Mouse (Mus musculus) liver, embryonic 14.5 days (tissue): ENCODE data around the gene Tmem54. TPM values are rescaled to one million over a fixed set of nuclear protein-coding genes. Genes with fewer than 3 reads are reported as not detected.

ENCODE experiments used
- ATAC-seq: fragments of 200-750 bp; cut with Nextera tagmentation; 2 replicates; pipeline ENCODE4 v1.8.0; 2017; ENCODE audit warnings: moderate number of reproducible peaks, mild to moderate bottlenecking, moderate library complexity; ENCODE audit not compliant: insufficient read depth
- DNase-seq, 3 experiments: peaks; one replicate each; pipeline ENCODE4 v3.0.0-alpha.2; 2012 to 2013; ENCODE audit warnings: low read depth in 3 of 3, low spot score in 3 of 3
- H3K27ac ChIP-seq: fragments of 300-500 bp; sonication (generic); 2 replicates; pipeline ENCODE4 v1.5.1; 2014; ENCODE audit warnings: moderate library complexity, mild to moderate bottlenecking, control low read depth, inconsistent platforms
- H3K27me3 ChIP-seq: fragments of 300-500 bp; sonication (generic); 2 replicates; pipeline ENCODE4 v1.6.1; 2014; ENCODE audit warnings: mild to moderate bottlenecking, low read length, moderate library complexity; ENCODE audit not compliant: control insufficient read depth, insufficient read depth
- H3K36me3 ChIP-seq: fragments of 300-500 bp; sonication (generic); replicated peaks from 2 replicates; pipeline ENCODE4 v1.6.1; 2014; ENCODE audit warnings: low read depth; ENCODE audit not compliant: control insufficient read depth, insufficient read depth
- H3K4me1 ChIP-seq, 2 experiments: fragments of 200-500 bp in 1 of 2; fragments of 300-500 bp in 1 of 2; sonication (generic) in 1 of 2; replicated peaks; 2 replicates each; pipeline ENCODE4 v1.6.1; 2012 to 2014; ENCODE audit warnings: antibody characterized with exemption in 1 of 2, inconsistent platforms in 1 of 2, low read length in 1 of 2; ENCODE audit not compliant: control insufficient read depth in 2 of 2, insufficient read depth in 2 of 2
- H3K4me2 ChIP-seq: fragments of 300-500 bp; sonication (generic); 2 replicates; pipeline ENCODE4 v1.6.1; 2014; ENCODE audit warnings: low read depth, mild to moderate bottlenecking, control low read depth, moderate library complexity
- H3K4me3 ChIP-seq, 2 experiments: fragments of 200-500 bp in 1 of 2; fragments of 300-500 bp in 1 of 2; sonication (generic) in 1 of 2; 2 replicates each; pipeline ENCODE4 v1.5.1; 2012 to 2014; ENCODE audit warnings: low read depth in 2 of 2, low read length in 2 of 2, mild to moderate bottlenecking in 2 of 2, control low read depth in 1 of 2, inconsistent platforms in 1 of 2, moderate library complexity in 1 of 2; ENCODE audit not compliant: insufficient read depth in 1 of 2
- H3K9ac ChIP-seq: fragments of 300-500 bp; sonication (generic); replicated peaks from 2 replicates; pipeline ENCODE4 v1.6.1; 2014; ENCODE audit warnings: mild to moderate bottlenecking, control low read depth, moderate library complexity
- H3K9me3 ChIP-seq: fragments of 300-500 bp; sonication (generic); 2 replicates; pipeline ENCODE4 v1.6.1; 2016; ENCODE audit warnings: low read length, mixed read lengths; ENCODE audit not compliant: control insufficient read depth
- CTCF ChIP-seq: IDR thresholded peaks from 2 replicates; pipeline ENCODE4 v1.5.1; 2016; ENCODE audit warnings: antibody characterized with exemption, low read depth, control low read depth
- EP300 ChIP-seq: IDR thresholded peaks from 2 replicates; pipeline ENCODE4 v1.6.1; 2016; ENCODE audit warnings: antibody characterized with exemption, low read depth
- WGBS: fragments of 180-500 bp; shearing (Covaris S2); extraction: QIAGEN DNeasy Blood & Tissue Kit; methylation state at CpG from one replicate; pipeline ENCODE4 v1.1.7; 2014; ENCODE audit not compliant: insufficient replicate concordance; 5-methylcytosine and 5-hydroxymethylcytosine counted together
- polyA plus RNA-seq, 2 experiments: library from polyadenylated mRNA; depleted of rRNA in 1 of 2; stranded (reverse) in 1 of 2; unstranded in 1 of 2; fragments of >200 nt; fragmentation: Nextera tagmentation in 1 of 2; extraction: Ambion mirVana in 1 of 2; gene quantifications; 2 replicates each; pipeline versions ENCODE4 v1.2.1 to v1.2.3; 2012 to 2014

Tmem54 gene
- polyA plus RNA-seq, 2 experiments = 1.1 to 1.2 TPM

DNA sequence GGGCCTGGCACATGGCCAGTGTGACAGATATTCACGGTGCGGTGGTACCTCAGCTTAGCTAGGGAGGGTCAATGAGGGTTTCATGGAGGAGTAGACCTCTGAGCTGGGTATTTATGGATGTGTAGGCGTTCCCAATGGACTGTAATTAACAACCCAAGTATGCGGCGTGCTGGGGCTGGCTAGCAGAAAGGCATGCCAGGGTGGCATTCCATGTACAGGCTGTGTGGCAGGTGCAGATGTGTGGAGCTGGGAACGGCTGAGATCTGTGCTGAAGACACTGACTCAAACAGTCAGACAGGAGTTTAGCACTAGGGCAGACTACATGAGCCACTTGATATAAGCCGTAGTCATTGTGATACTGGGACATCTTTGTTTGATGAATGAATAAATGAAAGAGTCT lies 3.3 kb downstream of the Tmem54 start:
- Histone ChIP-seq H3K36me3 (no peaks in the 10 kb centered on the region), H3K27me3 (peaks cover 27% of the 10 kb centered on the region), H3K27ac (no peak overlapping the region), H3K9me3 (no peaks in the 10 kb centered on the region), H3K4me3 (no peak overlapping the region), H3K9ac (no peak overlapping the region), H3K4me1 (no peaks in the 10 kb centered on the region), H3K4me2 (no peak overlapping the region)
- DNase-seq (no peak), ATAC-seq (no peak)
- no peak for TF ChIP-seq CTCF
- TF ChIP-seq EP300 = no peak
- 76% methylated on average over 7 of the region's 7 CpGs for WGBS

DNA sequence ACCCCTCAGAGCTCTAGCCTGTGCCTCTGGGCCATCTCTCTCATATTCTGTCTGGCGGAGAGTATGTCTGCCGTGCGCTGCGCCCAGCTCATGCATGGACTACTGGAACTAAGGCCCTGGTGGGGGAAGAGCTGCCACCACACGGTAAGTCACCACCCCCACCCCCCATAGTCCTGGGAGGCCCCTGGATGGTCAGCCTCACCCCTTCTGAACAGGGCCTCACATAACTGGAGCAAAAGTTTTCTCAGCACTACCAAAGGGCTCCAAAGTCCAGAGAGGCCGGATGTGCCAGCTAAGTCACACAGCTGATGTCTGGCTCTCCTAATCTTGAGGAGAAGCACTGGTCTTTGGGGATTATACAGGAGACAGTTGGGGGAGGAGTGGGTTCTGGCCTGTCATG lies 5.5 kb downstream of the Tmem54 start:
- WGBS = 64% methylated on average over 6 of the region's 6 CpGs
- Histone ChIP-seq H3K4me2 (no peak overlapping the region), H3K9ac (no peak overlapping the region), H3K4me1 (no peaks in the 10 kb centered on the region), H3K9me3 (no peaks in the 10 kb centered on the region), H3K27me3 (peaks cover 11% of the 10 kb centered on the region), H3K36me3 (no peaks in the 10 kb centered on the region), H3K4me3 (no peak overlapping the region), H3K27ac (no peak overlapping the region)
- ATAC-seq = no peak
- DNase-seq = no peak
- TF ChIP-seq EP300 (no peak), CTCF (no peak)

GRCm38 (mm10) chr4:129111350-129111749 lies 6.0 kb downstream of the Tmem54 start:
- Histone ChIP-seq H3K9ac (no peak overlapping the region), H3K4me3 (no peak overlapping the region), H3K4me1 (no peaks in the 10 kb centered on the region), H3K36me3 (no peaks in the 10 kb centered on the region), H3K27me3 (peaks cover 6% of the 10 kb centered on the region), H3K27ac (no peak overlapping the region), H3K4me2 (no peak overlapping the region), H3K9me3 (no peaks in the 10 kb centered on the region)
- DNase-seq (no peak), ATAC-seq (no peak)
- TF ChIP-seq EP300 = no peak
- TF ChIP-seq CTCF = peak; percentile 63
- 40% methylated on average over 11 of the region's 11 CpGs for WGBS

DNA sequence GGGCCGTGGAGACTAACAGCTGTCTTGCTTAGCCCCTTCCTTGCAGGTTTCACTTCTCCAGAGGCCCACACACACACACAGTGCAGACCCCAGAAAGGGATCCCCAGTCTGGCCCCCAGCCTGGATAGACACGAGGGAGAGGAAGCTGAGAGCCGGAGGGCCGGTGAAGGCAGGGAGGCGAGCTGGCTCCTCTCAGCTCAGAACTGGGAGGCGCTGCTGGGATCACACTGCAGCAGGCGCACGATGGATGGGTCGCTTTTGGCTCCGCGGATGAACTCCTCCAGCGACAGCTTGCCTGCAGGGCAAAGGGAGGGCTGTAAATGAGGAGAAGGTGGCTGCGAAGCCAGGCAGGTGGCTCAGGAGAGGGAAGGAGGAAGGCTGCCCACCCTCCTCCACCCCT lies 6.9 kb downstream of the Tmem54 start:
- no peaks in the 10 kb centered on the region for H3K9me3 ChIP-seq
- H3K36me3 ChIP-seq = no peaks in the 10 kb centered on the region
- H3K4me1 ChIP-seq = no peaks in the 10 kb centered on the region
- H3K9ac ChIP-seq = no peak overlapping the region
- no peak for TF ChIP-seq CTCF
- TF ChIP-seq EP300 = no peak
- ATAC-seq (no peak), DNase-seq (no peak)
- H3K27me3 ChIP-seq = peaks cover 2% of the 10 kb centered on the region; the same call in 1 of the 2 replicates
- H3K27ac ChIP-seq = no peak overlapping the region
- H3K4me3 ChIP-seq = no peak overlapping the region
- H3K4me2 ChIP-seq = no peak overlapping the region
- WGBS = 64% methylated on average over 13 of the region's 13 CpGs

GRCm38 (mm10) chr4:129113083-129113988 lies 8.0 kb downstream of the Tmem54 start:
- H3K36me3 ChIP-seq = no peaks in the 10 kb centered on the region
- H3K4me3 ChIP-seq = no peak overlapping the region
- no peak overlapping the region for H3K4me2 ChIP-seq
- peak; percentile 63 to 66 (median 66) for DNase-seq
- no peak overlapping the region for H3K9ac ChIP-seq
- peak; percentile 57 for ATAC-seq
- WGBS = 22% methylated on average over 28 of the region's 28 CpGs
- TF ChIP-seq CTCF (peak; percentile 99), EP300 (no peak)
- peaks cover 2% of the 10 kb centered on the region; the same call in 1 of the 2 replicates for H3K27me3 ChIP-seq
- H3K9me3 ChIP-seq = no peaks in the 10 kb centered on the region
- H3K27ac ChIP-seq = no peak overlapping the region
- H3K4me1 ChIP-seq = no peaks in the 10 kb centered on the region
